Mouse (Mus musculus) MEL (cell line): ENCODE data around the gene Robo1. TPM values are rescaled to one million over a fixed set of nuclear protein-coding genes. Genes with fewer than 3 reads are reported as not detected.
A peak's percentile ranks its signal among the peaks of the same experiment; 100 is the strongest.

Experiments
- DNase-seq: peaks from one replicate; pipeline ENCODE4 v3.0.0; 2011; ENCODE audit warnings: low read depth, low spot score
- H3K27ac ChIP-seq: 2 replicates; pipeline ENCODE4 v1.5.1; 2012; ENCODE audit warnings: low read depth, mild to moderate bottlenecking, control low read depth, low read length, moderate library complexity; ENCODE audit not compliant: control insufficient read depth
- H3K27me3 ChIP-seq, 2 experiments: fragments of 150-350 bp in 1 of 2; sonication (generic) in 1 of 2; 2 replicates each; pipeline ENCODE4 v1.6.1; 2012; ENCODE audit warnings: low read length in 2 of 2, mild to moderate bottlenecking in 2 of 2, improper control_type of control experiment in 1 of 2, moderate library complexity in 1 of 2; ENCODE audit not compliant: insufficient read depth in 2 of 2, control insufficient read depth in 1 of 2
- H3K36me3 ChIP-seq, 2 experiments: 2 replicates each; pipeline ENCODE4 v1.6.1; 2012 to 2014; ENCODE audit warnings: low read length in 2 of 2, improper control_type of control experiment in 1 of 2, inconsistent platforms in 1 of 2, mild to moderate bottlenecking in 1 of 2; ENCODE audit not compliant: insufficient read depth in 2 of 2, control insufficient read depth in 1 of 2
- H3K4me1 ChIP-seq, 2 experiments: fragments of 150-350 bp in 1 of 2; sonication (generic) in 1 of 2; 2 replicates each; pipeline ENCODE4 v1.6.1; 2012; ENCODE audit warnings: low read length in 2 of 2, improper control_type of control experiment in 1 of 2, mild to moderate bottlenecking in 1 of 2; ENCODE audit not compliant: insufficient read depth in 2 of 2, control insufficient read depth in 1 of 2
- H3K4me3 ChIP-seq, 2 experiments: fragments of 150-350 bp in 1 of 2; sonication (generic) in 1 of 2; 2 replicates each; pipeline ENCODE4 v1.5.1; 2012; ENCODE audit warnings: low read depth in 2 of 2, low read length in 2 of 2, mild to moderate bottlenecking in 2 of 2, moderate library complexity in 2 of 2, control low read depth in 1 of 2, improper control_type of control experiment in 1 of 2; ENCODE audit not compliant: control insufficient read depth in 1 of 2, insufficient read depth in 1 of 2
- H3K79me2 ChIP-seq: 2 replicates; pipeline ENCODE4 v1.6.1; 2012; ENCODE audit warnings: mild to moderate bottlenecking, low read length, moderate library complexity; ENCODE audit not compliant: control insufficient read depth, poor library complexity, insufficient read depth
- H3K9ac ChIP-seq: 2 replicates; pipeline ENCODE4 v1.6.1; 2012; ENCODE audit warnings: low read depth, mild to moderate bottlenecking, control low read depth, low read length, moderate library complexity; ENCODE audit not compliant: control insufficient read depth, poor library complexity, severe bottlenecking
- H3K9me3 ChIP-seq: fragments of 150-350 bp; sonication (generic); replicated peaks from 2 replicates; pipeline ENCODE4 v1.6.1; 2012; ENCODE audit warnings: mild to moderate bottlenecking, low read length, improper control_type of control experiment, moderate library complexity; ENCODE audit not compliant: insufficient read depth
- CHD1 ChIP-seq: IDR thresholded peaks from 2 replicates; pipeline ENCODE4 v1.6.1; 2012; ENCODE audit warnings: low read depth, mild to moderate bottlenecking, inconsistent platforms, low read length, improper control_type of control experiment
- ETS1 ChIP-seq: IDR thresholded peaks from 2 replicates; pipeline ENCODE4 v1.6.1; 2012; ENCODE audit warnings: low read depth, mild to moderate bottlenecking, inconsistent platforms, low read length, improper control_type of control experiment, moderate library complexity
- HCFC1 ChIP-seq: IDR thresholded peaks from 2 replicates; pipeline ENCODE4 v1.6.1; 2012; ENCODE audit warnings: low read depth, mild to moderate bottlenecking, inconsistent platforms, low read length, improper control_type of control experiment, moderate library complexity
- JUND ChIP-seq: IDR thresholded peaks from 2 replicates; pipeline ENCODE4 v1.6.1; 2011; ENCODE audit warnings: low read depth, mild to moderate bottlenecking, improper control_type of control experiment, low read length
- KAT2A ChIP-seq: conservative IDR thresholded peaks from 2 replicates; pipeline ENCODE4 v1.6.1; 2012; ENCODE audit warnings: low read depth, low read length, improper control_type of control experiment, inconsistent platforms
- MAFK ChIP-seq: IDR thresholded peaks from 2 replicates; pipeline ENCODE4 v1.6.1; 2011; ENCODE audit warnings: low read depth, mild to moderate bottlenecking, low read length, improper control_type of control experiment, borderline replicate concordance
- MEF2A ChIP-seq: IDR thresholded peaks from 2 replicates; pipeline ENCODE4 v1.6.1; 2014; ENCODE audit warnings: low read depth, mild to moderate bottlenecking, inconsistent platforms, low read length, improper control_type of control experiment; ENCODE audit not compliant: poor library complexity, insufficient replicate concordance, severe bottlenecking; ENCODE audit errors: extremely low read depth
- MYC ChIP-seq: IDR thresholded peaks from 2 replicates; pipeline ENCODE4 v1.6.1; 2011; ENCODE audit warnings: low read depth, mild to moderate bottlenecking, low read length, improper control_type of control experiment, moderate library complexity
- NELFE ChIP-seq: IDR thresholded peaks from 2 replicates; pipeline ENCODE4 v1.6.1; 2011; ENCODE audit warnings: low read depth, low read length, improper control_type of control experiment
- POLR2A ChIP-seq, 2 experiments: IDR thresholded peaks; 2 replicates each; pipeline ENCODE4 v1.6.1; 2011 to 2012; ENCODE audit warnings: low read length in 2 of 2, mild to moderate bottlenecking in 2 of 2, control low read depth in 1 of 2, improper control_type of control experiment in 1 of 2, low read depth in 1 of 2, moderate library complexity in 1 of 2; ENCODE audit not compliant: control insufficient read depth in 1 of 2, insufficient read depth in 1 of 2, poor library complexity in 1 of 2
- POLR2AphosphoS2 ChIP-seq: IDR thresholded peaks from 2 replicates; pipeline ENCODE4 v1.6.1; 2011; ENCODE audit warnings: low read length, improper control_type of control experiment
- RAD21 ChIP-seq: IDR thresholded peaks from 2 replicates; pipeline ENCODE4 v1.6.1; 2011; ENCODE audit warnings: mild to moderate bottlenecking, low read depth, low read length, improper control_type of control experiment
- SMC3 ChIP-seq: IDR thresholded peaks from 2 replicates; pipeline ENCODE4 v1.6.1; 2011; ENCODE audit warnings: low read depth, low read length, improper control_type of control experiment
- TAL1 ChIP-seq: IDR thresholded peaks from 2 replicates; pipeline ENCODE4 v1.6.1; 2012; ENCODE audit warnings: mild to moderate bottlenecking, inconsistent platforms, low read length, moderate library complexity, mixed read lengths
- TCF12 ChIP-seq: IDR thresholded peaks from 2 replicates; pipeline ENCODE4 v1.6.1; 2014; ENCODE audit warnings: low read depth, mild to moderate bottlenecking, inconsistent platforms, low read length, improper control_type of control experiment, moderate library complexity
- ZMIZ1 ChIP-seq: IDR thresholded peaks from 2 replicates; pipeline ENCODE4 v1.6.1; 2012; ENCODE audit warnings: low read depth, mild to moderate bottlenecking, inconsistent platforms, low read length, improper control_type of control experiment, moderate library complexity
- polyA plus RNA-seq, 2 experiments: library from polyadenylated mRNA; stranded (reverse) in 1 of 2; unstranded in 1 of 2; fragments of >175 nt in 1 of 2; fragments of >200 nt in 1 of 2; gene quantifications; 2 replicates each; pipeline versions ENCODE4 v1.2.1 to v1.2.4; 2012; ENCODE audit warnings: low replicate concordance in 2 of 2, low read depth in 1 of 2; ENCODE audit not compliant: insufficient read length in 2 of 2, insufficient read depth in 1 of 2, missing spikeins in 1 of 2
- total RNA-seq: library from RNA; depleted of rRNA; stranded (reverse); fragments of 300-350 nt; gene quantifications from 2 replicates; pipeline ENCODE4 v1.2.3, GENCODE M21; 2012

Gene Robo1
- total and polyA plus RNA-seq, 3 experiments = not detected

DNA sequence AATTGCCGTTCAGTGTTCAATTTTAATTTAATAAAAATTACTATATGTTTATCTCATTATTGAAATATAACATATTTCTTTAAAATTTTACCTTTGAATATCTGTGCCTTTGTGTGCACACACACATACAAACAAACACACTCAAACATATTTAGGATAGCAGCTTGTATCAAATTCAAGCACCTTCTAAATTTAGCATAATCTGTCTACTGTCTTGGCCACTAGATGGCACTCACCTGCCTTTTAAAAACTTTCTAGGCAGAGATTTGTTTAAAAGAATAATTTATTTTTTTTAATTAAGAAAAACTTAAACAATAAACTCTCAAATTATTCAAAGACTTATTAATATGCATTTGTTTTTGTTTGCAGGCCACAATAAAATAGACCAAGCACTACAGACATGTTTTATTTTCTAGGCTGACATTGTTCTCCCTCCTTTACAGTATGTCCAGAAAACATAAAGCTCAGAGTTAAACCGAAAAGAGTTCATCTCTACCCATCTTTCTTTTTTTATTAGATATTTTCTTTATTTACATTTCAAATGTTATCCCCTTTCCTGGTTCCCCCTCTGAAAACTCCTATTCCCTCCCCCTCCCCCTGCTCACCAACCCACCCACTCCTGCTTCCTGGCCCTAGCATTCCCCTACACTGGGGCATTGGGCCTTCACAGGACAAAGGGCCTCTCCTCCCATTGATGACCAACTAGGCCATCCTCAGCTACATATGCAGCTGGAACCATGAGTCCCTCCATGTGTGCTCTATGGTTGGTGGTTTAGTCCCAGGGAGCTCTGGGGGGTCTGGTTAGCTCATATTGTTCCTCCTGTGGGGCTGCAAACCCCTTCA lies 48.6 kb downstream of the Robo1 start (continued):
- TF ChIP-seq POLR2AphosphoS2 (no peak), CHD1 (no peak), POLR2A (IDR thresholded peaks at IDR 0.05; ENCODE audit: control insufficient read depth in 1 of 2, insufficient read depth in 1 of 2, low read depth in 1 of 2, low read length in 2 of 2, poor library complexity in 1 of 2) (no peak), HCFC1 (no peak), RAD21 (peak; percentile 45)

DNA sequence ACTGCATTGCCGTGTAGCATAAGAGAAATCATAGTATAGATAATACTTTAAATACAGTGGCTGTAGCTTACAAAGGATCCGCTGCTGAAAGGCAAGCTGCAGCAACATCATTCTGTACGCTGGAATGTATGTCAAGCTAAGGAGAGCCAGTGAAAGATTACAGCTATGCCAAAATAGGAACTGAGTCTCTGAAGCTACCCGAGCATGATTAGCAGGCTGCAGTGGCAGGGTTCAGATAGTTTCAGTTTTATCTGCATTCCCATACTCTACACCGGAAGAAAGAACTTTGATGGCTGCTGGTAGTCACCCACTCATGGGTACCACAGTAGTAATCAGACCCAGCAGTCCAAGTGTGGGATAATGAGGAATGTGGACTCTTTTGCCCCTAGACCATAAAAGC lies 68.8 kb downstream of the Robo1 start:
- H3K9ac ChIP-seq = no peak overlapping the region
- H3K9me3 ChIP-seq = no peaks in the 10 kb centered on the region
- DNase-seq = no peak
- H3K4me3 ChIP-seq = no peak overlapping the region
- no peak overlapping the region for H3K27ac ChIP-seq
- H3K79me2 ChIP-seq = no peaks in the 10 kb centered on the region
- no peaks in the 10 kb centered on the region for H3K36me3 ChIP-seq
- TF ChIP-seq TAL1 (no peak), ETS1 (no peak), CHD1 (no peak), SMC3 (no peak)
- H3K4me1 ChIP-seq = no peaks in the 10 kb centered on the region
- no peaks in the 10 kb centered on the region for H3K27me3 ChIP-seq

DNA sequence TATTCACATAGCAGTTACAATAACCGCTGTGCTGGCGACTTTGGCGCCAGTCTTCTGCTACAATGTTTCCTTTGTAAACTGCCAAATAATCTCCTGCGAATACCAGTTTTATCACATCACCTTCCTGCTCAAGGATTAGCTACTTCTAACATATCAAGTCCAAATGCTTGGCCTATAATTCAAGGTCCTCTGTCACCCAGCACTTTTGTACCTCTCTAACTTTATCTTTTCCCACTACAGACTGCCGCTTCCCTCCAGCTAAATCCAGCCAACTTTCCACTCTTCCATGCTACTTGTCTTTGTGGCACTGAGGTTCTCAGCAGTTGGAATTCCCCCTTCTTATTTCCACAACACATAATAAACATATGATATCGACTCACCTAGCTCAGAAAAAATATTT lies 73.7 kb downstream of the Robo1 start:
- H3K27ac ChIP-seq = no peak overlapping the region
- TF ChIP-seq MEF2A (no peak), NELFE (no peak), KAT2A (no peak), MYC (no peak), ETS1 (no peak), JUND (no peak), ZMIZ1 (no peak), TCF12 (no peak), MAFK (no peak), TAL1 (no peak)
- no peaks in the 10 kb centered on the region for H3K36me3 ChIP-seq
- H3K4me3 ChIP-seq = no peak overlapping the region
- H3K79me2 ChIP-seq = no peaks in the 10 kb centered on the region
- no peaks in the 10 kb centered on the region for H3K9me3 ChIP-seq
- DNase-seq = no peak
- H3K9ac ChIP-seq = no peak overlapping the region
- H3K4me1 ChIP-seq = no peaks in the 10 kb centered on the region
- no peaks in the 10 kb centered on the region for H3K27me3 ChIP-seq
